Mouse (Mus musculus) B cell, adult (primary cell): ENCODE results near the gene Kctd4. TPM values are rescaled to one million over a fixed set of nuclear protein-coding genes. Genes with fewer than 3 reads are reported as not detected.

ENCODE experiments used
- total RNA-seq: library from RNA; stranded (reverse); gene quantifications from 4 replicates; pipeline ENCODE4 v1.2.4, GENCODE M21; 2023; ENCODE audit not compliant: inconsistent age

Gene Kctd4
- not detected in 4 replicates for total RNA-seq

DNA sequence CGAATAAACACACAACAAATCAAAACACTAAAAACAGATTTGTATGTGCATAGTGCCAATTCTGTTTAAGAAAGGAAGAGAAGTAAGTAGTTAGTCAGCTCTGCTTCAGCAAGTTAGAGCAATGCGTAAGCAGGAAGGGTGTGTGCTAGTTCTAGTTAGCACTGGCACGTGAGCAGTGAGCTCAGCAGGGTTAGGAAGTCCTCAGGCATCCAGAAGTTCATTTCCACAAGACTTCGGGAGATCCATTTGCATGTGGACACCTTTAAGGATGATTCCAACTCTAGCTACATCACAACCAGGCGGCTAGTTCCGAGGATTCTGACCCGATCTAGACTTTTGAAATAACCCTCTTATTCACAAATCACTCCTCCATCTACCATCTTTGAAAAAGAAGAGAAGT is at the start of gene Kctd4:
Kctd4 (plus strand) TSS at position 244 of the 400 bp plus-strand sequence.

DNA sequence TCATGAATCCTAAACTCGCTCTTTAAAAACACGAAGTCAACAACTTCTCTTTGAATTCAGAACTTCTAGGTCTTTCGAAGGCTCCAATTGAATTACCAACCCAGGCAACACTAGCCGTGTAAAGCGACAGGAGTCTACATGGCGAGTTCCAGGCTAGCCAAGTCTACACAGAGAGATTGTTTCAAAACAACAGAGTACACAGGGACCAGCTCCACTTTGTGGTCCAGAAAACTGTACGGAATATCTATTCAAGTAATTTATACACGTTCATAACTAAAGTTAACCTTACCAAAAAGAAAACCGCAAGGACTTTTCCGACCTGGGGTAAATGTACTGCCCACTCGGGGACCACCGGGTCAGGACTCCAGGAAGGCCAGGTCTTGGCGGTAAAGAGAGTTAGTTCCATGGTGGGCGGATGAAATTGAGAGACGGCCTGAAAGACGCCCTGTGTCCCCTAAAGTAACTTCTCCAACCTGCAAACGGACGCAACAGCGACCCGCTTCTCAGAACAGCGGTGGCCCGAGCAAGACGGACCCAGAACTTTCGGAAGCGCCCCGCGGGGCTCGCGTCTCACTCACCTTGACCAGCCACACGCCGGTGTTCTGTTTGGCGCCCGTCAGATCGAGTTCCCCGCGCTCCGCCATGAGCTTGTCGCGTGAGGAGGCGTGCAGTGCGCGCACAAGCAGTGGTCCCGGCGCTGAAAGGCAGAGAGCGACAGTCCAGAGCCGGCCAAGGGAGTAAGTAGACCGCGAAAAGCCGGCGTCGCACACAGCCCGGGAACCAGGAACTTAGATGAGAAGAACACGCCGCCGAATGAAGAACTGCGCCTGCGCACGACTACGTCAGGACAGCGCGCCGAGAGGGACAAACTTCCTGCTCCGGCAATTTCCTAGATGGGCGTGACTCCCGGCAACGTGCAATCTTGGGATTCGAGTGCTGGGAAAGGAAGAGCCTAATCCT is 55.6 kb downstream of the Kctd4 start, which contains the start of gene Gtf2f2:
Gtf2f2 (minus strand) TSS at position 764 of the 960 bp plus-strand sequence.

Other genes with a start within 250 kb of the Kctd4 start
- gene Cog3, start 200.5 kb upstream of the Kctd4 start, total RNA-seq, result 34.0 to 37.1 TPM (median 35.5 TPM) in 4 replicates
- gene Slc25a30, start 168.0 kb upstream of the Kctd4 start, total RNA-seq, result 30.2 to 49.8 TPM (median 37.3 TPM) in 4 replicates
- gene Tpt1, start 109.9 kb upstream of the Kctd4 start, total RNA-seq, result 5,035 to 5,781 TPM (median 5,727 TPM) in 4 replicates
- gene Gtf2f2, start 55.9 kb downstream of the Kctd4 start, total RNA-seq, result 25.6 to 29.4 TPM (median 28.2 TPM) in 4 replicates
- 19.0 to 21.3 TPM (median 19.7 TPM) in 4 replicates for gene Gpalpp1, start 155.8 kb downstream of the Kctd4 start, total RNA-seq
- 15.6 to 17.8 TPM (median 16.6 TPM) in 4 replicates for gene Nufip1, start 155.9 kb downstream of the Kctd4 start, total RNA-seq